Mouse (Mus musculus) ES-Bruce4 (cell line): ENCODE results near the gene Gm10277.

ENCODE experiments used
- CTCF ChIP-seq: IDR thresholded peaks from one replicate; pipeline ENCODE4 v1.8.1; 2011; ENCODE audit warnings: low read depth, low read length
- EP300 ChIP-seq: IDR thresholded peaks from 2 replicates; pipeline ENCODE4 v1.6.1; 2011; ENCODE audit warnings: low read depth, low read length; ENCODE audit not compliant: insufficient read depth
- POLR2A ChIP-seq: IDR thresholded peaks from one replicate; pipeline ENCODE4 v1.8.1; 2011; ENCODE audit warnings: low read length; ENCODE audit not compliant: insufficient read depth

- no peak for TF ChIP-seq CTCF
- no peak for TF ChIP-seq POLR2A
- TF ChIP-seq EP300: no peak
Measured at GRCm38 (mm10) chr11:77753469-77753868, 34.1 kb downstream of the Gm10277 start.
